Mouse (Mus musculus) heart, adult 2 months (tissue): ENCODE results near the gene Icosl.
"Not testable (repeated sequence)": the region's sequence is repeated elsewhere in the genome, so short reads cannot be mapped to it uniquely, and the experiment has no call there.

Experiments used
- CTCF ChIP-seq: fragments of 200-600 bp; IDR thresholded peaks from 2 replicates; pipeline ENCODE4 v1.8.1; 2022; ENCODE audit warnings: antibody characterized with exemption, mild to moderate bottlenecking, moderate library complexity
- POLR2A ChIP-seq: fragments of 200-500 bp; IDR thresholded peaks from 2 replicates; pipeline ENCODE4 v1.6.1; 2011; ENCODE audit warnings: mild to moderate bottlenecking, low read depth, low read length, control low read depth; ENCODE audit not compliant: insufficient read depth

GRCm38 (mm10) chr10:78019984-78020383 lies 49.1 kb upstream of the Icosl start:
- not testable (repeated sequence) for TF ChIP-seq CTCF, POLR2A
